Mouse (Mus musculus) frontal cortex, postnatal 25 days (tissue): ENCODE data around the gene Eif2b5.

Experiments
- DNase-seq, 2 experiments: peaks; one replicate each; pipeline ENCODE4 v3.0.0; 2022; ENCODE audit warnings: low spot score in 2 of 2

Eif2b5 gene

DNA sequence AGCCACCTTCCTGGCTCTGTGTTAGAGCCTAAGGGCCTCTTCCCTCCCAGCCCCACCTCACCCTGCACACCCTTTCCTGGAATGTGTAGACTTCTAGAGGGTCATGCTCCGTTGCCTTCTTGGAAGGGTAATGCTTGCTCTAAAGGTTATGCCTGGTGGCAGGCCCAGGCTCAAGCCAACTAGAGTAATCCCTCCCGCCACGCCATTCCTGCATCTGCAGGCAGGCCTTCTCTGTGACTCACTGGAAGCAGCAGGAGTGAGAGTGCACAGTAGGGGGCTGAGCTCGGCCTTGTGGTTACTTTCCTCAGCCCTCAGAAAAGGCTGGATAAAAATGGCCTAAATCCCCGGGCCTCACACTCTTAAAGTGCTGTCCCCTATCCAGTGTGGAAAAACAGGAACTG is 38.5 kb downstream of the Eif2b5 start:
- no peak for DNase-seq

- DNase-seq, result no peak
These were observed 39.1 kb downstream of the Eif2b5 start for GRCm38 (mm10) chr16:20537601-20538320.

DNA sequence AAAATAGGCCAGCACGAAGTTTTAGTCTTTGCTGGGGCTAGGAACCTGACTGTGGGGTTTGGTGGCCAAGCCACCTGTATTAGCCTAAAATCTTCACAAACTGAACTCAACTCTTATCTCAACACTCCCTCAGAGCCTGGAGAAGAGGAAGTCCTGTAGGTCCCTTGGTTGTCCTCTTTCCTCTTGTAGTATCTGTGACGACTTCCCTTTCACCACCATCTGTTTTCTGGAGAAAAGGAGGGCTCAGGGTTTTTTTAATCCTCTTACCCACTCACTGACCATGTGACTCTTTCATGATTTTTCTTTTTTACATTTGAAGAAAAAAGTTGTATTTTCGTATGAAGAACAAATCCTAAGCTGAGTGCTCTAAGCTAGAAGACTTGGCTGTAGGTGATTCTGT is 41.0 kb downstream of the Eif2b5 start:
- DNase-seq, result no peak

- no peak for DNase-seq
These were observed 41.8 kb downstream of the Eif2b5 start for GRCm38 (mm10) chr16:20540438-20540837.

- DNase-seq, result no peak
These were observed 47.1 kb downstream of the Eif2b5 start for GRCm38 (mm10) chr16:20545696-20546095.

- no peak for DNase-seq
These were observed 48.8 kb downstream of the Eif2b5 start for GRCm38 (mm10) chr16:20547423-20547822.

DNA sequence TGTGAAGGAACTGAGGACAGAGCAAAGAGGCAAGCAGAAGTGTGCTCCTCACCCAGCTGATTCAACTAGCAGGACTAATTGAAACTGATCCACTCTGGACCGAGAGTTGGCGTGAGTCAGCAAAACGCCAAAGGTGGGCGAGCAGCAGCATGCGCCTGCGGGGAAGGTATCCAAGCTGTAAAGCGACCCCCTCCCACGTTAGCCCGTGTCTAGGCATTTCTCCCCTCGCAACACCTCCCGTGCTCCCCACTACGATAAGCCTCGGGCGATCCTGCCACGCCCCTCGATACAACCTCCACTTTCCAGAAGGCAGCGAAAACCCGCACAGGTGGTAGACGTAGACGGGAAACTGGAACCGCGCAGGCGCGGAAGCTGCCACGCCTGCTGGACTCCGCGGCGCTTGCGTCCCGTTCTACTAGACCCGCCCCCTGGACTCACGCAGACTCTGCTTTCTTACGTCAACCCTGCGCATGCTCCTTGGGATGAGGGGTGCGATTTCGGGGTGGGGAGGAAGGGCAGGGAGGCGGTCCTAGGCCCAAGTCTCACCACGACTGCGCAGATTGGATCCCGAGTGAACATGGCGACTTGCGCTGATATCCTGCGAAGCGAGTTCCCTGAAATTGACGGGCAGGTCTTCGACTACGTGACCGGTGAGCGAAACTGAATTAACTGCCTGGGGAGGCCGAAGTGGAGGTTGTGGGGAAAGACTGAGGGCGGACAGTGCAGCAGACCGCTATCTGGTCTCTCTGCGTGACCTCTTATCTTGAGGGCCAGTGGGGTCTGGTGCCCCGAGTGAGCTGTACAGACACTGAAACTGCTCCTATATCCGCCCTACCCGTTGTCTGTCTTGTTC is 49.7 kb downstream of the Eif2b5 start, which contains the start of gene Abcf3:
TSS of gene Abcf3 (plus strand) at position 482 of the 853 bp plus-strand sequence.
- peak; percentile 83 to 96 for DNase-seq

DNA sequence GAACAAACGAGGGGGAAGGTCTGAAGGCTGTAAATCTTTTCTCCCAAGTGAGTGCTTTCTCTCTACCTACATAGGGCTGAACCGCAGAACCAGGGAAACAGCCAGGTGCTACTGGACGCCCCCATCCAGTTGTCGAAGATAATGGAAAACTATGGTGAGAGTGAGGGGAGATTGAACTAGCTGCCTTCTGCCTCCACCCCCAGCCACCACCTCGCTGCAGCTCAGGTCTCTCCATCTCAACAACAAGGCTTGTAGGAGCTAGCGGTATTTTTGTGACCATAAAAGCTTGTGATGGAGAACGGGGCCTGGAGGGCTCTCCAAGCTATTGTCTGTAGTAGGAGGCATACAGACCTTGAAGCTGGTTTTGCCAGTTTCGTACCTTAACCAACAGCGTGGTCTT is 50.5 kb downstream of the Eif2b5 start:
- no peak for DNase-seq

- DNase-seq, result no peak
These were observed 53.1 kb downstream of the Eif2b5 start for GRCm38 (mm10) chr16:20551691-20552090.

DNA sequence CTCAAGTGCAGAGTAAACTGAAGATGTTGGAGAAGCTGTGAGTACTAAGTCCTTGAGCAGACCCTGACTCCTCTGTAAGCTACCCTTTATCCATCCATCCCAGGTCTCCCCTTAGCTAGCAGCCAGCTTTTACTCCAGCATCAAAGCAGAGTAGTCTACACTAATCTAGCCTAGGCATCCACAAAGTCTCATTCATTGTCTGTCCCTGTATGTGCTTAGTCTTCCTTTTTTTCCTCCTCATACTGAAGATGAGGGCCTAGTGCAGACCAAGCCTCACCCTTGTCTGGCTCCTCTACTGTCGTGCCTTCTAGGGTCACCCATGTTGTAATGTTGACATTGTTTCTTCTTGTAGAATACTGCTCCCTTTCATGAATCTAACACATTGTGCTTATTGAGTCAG is 54.0 kb downstream of the Eif2b5 start:
- no peak for DNase-seq

DNA sequence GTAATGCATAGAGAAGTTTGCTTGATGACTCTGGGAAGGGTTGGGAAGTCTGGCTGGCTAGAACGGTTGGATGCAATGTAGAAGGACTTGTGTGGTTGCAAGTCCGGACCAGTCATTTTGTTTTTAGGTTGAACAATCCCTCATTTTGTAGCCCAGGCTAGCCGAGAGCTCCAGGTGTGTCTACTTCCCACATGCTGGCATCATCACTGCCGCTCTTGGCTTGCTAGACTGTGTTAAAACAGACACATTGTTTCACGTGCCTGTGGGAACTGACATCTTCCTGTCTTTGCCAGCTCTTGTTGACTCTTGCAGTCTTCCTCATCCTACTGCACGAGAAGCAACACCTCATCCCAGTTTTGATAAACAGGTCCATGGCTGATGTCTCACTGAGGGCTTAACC is 56.4 kb downstream of the Eif2b5 start:
- no peak for DNase-seq

GRCm38 (mm10) chr16:20557381-20557780 is 58.8 kb downstream of the Eif2b5 start:
- no peak for DNase-seq
